Mouse (Mus musculus) hindbrain, embryonic 11.5 days (tissue): Measurements from ENCODE around the gene Cdan1. TPM values are rescaled to one million over a fixed set of nuclear protein-coding genes. Genes with fewer than 3 reads are reported as not detected.
"Not testable (repeated sequence)": the region's sequence is repeated elsewhere in the genome, so short reads cannot be mapped to it uniquely, and the experiment has no call there.

ENCODE experiments used
- ATAC-seq: fragments of 200-750 bp; cut with Nextera tagmentation; 2 replicates; pipeline ENCODE4 v1.8.0; 2017; ENCODE audit warnings: mild to moderate bottlenecking, moderate TSS enrichment, moderate library complexity; ENCODE audit not compliant: low FRiP score
- DNase-seq: peaks from one replicate; pipeline ENCODE4 v3.0.0-alpha.2; 2015; ENCODE audit warnings: low spot score
- H3K27ac ChIP-seq: fragments of 300-500 bp; sonication (generic); 2 replicates; pipeline ENCODE4 v1.5.1; 2014; ENCODE audit warnings: mild to moderate bottlenecking, low read depth, low read length
- H3K27me3 ChIP-seq: fragments of 300-500 bp; sonication (generic); 2 replicates; pipeline ENCODE4 v1.6.1; 2014; ENCODE audit warnings: mild to moderate bottlenecking, low read length, moderate library complexity, mixed read lengths; ENCODE audit not compliant: control insufficient read depth, insufficient read depth
- H3K36me3 ChIP-seq: fragments of 300-500 bp; sonication (generic); 2 replicates; pipeline ENCODE4 v1.6.1; 2014; ENCODE audit warnings: mild to moderate bottlenecking, low read length, moderate library complexity, mixed read lengths; ENCODE audit not compliant: control insufficient read depth, insufficient read depth
- H3K4me1 ChIP-seq: fragments of 300-500 bp; sonication (generic); replicated peaks from 2 replicates; pipeline ENCODE4 v1.6.1; 2014; ENCODE audit warnings: low read length, mixed read lengths; ENCODE audit not compliant: control insufficient read depth, insufficient read depth
- H3K4me2 ChIP-seq: fragments of 300-500 bp; sonication (generic); replicated peaks from 2 replicates; pipeline ENCODE4 v1.6.1; 2014; ENCODE audit warnings: mild to moderate bottlenecking, low read depth, low read length
- H3K4me3 ChIP-seq: fragments of 300-500 bp; sonication (generic); 2 replicates; pipeline ENCODE4 v1.5.1; 2014; ENCODE audit warnings: low read depth, low read length
- H3K9ac ChIP-seq: fragments of 300-500 bp; sonication (generic); 2 replicates; pipeline ENCODE4 v1.6.1; 2014; ENCODE audit warnings: low read depth, low read length
- H3K9me3 ChIP-seq: fragments of 300-500 bp; sonication (generic); 2 replicates; pipeline ENCODE4 v1.6.1; 2016; ENCODE audit warnings: low read length; ENCODE audit not compliant: control insufficient read depth
- WGBS: fragments of 180-500 bp; shearing (Covaris S2); extraction: QIAGEN DNeasy Blood & Tissue Kit; methylation state at CpG from one replicate; pipeline ENCODE4 v1.1.7; 2014; 5-methylcytosine and 5-hydroxymethylcytosine counted together
- polyA plus RNA-seq: library from polyadenylated mRNA; unstranded; fragments of >200 nt; fragmentation: Nextera tagmentation; extraction: Ambion mirVana; gene quantifications from 2 replicates; pipeline ENCODE4 v1.2.1, GENCODE M21; 2014

Cdan1 gene
- polyA plus RNA-seq, 1 experiment from 2014 or later = 7.1 TPM

DNA sequence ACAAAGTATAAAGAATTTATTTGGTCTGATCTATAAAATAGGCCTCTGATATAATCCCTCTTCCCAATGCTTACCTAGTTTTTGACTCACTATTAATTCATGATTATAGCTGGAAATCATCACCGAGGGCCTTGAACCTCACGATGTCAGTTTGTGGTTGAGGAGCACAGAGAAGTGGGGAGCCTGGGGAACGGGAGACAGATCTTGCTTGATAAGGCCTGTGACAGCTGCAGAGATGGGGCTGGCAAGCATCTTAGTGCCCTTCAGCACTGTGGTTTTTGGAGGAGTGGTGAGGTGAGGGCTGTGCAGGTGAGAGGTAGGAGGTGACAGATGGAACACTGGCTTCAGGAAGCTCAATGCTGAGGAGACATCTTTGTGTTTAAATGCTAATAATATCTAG is 139.8 kb downstream of the Cdan1 start:
- ATAC-seq (no peak), DNase-seq (no peak)
- Histone ChIP-seq H3K9me3 (no peaks in the 10 kb centered on the region), H3K4me2 (no peak overlapping the region), H3K9ac (no peak overlapping the region), H3K36me3 (0 out of 2 replicates have a peak, but pooled peaks cover 2% of the 10 kb centered on the region), H3K4me1 (no peaks in the 10 kb centered on the region), H3K4me3 (no peak overlapping the region), H3K27ac (no peak overlapping the region), H3K27me3 (no peaks in the 10 kb centered on the region)
- WGBS = 96% methylated on average over 3 of the region's 3 CpGs

DNA sequence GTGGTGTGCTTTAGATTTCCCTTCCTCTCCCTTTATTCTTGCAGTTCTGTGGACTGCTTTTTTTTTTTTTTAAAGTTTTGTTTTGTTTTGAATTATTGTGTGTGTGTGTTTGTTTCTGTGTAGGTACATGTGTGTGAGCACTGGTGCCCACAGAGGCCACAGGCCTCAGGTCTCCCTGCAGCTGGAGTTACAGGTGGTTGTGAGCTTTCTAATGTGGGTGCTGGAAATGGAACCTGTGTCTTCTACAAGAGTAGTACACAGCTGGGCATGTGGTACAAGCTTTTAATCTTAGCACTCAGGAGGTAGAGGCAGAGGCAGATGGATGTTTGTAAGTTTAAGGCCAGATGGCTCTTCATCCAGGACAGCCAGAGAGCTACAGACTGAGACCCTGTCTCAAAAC is 142.9 kb downstream of the Cdan1 start:
- no peak overlapping the region for H3K27ac ChIP-seq
- H3K36me3 ChIP-seq = no peaks in the 10 kb centered on the region
- no peak overlapping the region for H3K9ac ChIP-seq
- H3K4me2 ChIP-seq = no peak overlapping the region
- H3K4me3 ChIP-seq = no peak overlapping the region
- H3K27me3 ChIP-seq = no peaks in the 10 kb centered on the region
- no peaks in the 10 kb centered on the region for H3K4me1 ChIP-seq
- DNase-seq = no peak
- no peaks in the 10 kb centered on the region for H3K9me3 ChIP-seq
- ATAC-seq = no peak

DNA sequence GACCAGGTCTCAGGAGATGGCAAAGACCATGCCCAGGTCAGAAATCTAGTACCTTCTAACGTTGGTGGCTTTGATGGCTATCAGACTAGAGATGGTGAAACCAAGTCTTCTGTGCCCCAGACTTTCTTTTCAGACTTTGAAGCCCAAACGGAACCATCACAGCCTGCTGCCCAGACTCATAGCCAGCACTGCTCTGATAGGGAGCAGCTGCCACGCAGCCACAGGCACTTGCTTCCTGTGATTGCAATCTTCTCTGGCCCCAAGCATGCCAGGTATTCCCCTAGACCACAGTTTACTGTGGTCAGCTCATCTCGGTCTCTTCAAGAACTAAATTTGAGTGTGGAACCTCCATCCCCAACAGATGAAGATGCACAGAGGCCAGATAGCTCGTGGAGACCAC is 147.3 kb downstream of the Cdan1 start:
- 81% methylated on average over 5 of the region's 5 CpGs for WGBS
- no peak overlapping the region for H3K9ac ChIP-seq
- H3K27ac ChIP-seq = no peak overlapping the region
- no peaks in the 10 kb centered on the region for H3K4me1 ChIP-seq
- no peaks in the 10 kb centered on the region for H3K27me3 ChIP-seq
- no peaks in the 10 kb centered on the region for H3K9me3 ChIP-seq
- H3K4me3 ChIP-seq = no peak overlapping the region
- ATAC-seq (no peak), DNase-seq (no peak)
- peaks cover 2% of the 10 kb centered on the region; the same call in 1 of the 2 replicates for H3K36me3 ChIP-seq
- H3K4me2 ChIP-seq = no peak overlapping the region

DNA sequence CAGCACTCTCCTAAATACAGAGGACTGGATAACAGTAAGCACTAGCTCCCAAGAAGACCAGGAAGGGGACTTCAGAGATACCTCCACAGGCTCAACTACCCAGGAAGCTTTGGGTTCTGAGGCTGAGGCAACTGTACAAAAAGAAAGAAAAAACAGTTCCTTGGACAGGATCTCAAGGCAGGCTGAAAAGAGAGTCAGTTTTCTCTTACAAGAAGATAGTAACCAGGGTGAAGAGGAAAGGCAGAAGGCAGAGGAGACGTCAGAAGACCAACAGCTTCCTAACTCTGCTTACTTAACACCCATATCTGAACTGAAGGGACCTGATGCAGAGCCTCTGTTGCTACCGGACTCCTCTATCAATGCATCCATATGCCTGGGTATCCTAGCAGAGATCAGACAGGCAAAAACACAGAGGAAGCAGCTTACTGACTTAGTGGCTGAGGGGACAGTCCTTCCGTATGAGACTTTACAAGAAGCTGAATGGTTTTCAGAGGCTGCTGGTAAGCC is 149.5 kb downstream of the Cdan1 start:
- no peaks in the 10 kb centered on the region for H3K27me3 ChIP-seq
- peaks cover 2% of the 10 kb centered on the region; the same call in 1 of the 2 replicates for H3K36me3 ChIP-seq
- ATAC-seq (no peak), DNase-seq (no peak)
- WGBS = 84% methylated on average over 3 of the region's 3 CpGs
- H3K9ac ChIP-seq = no peak overlapping the region
- H3K9me3 ChIP-seq = no peaks in the 10 kb centered on the region
- H3K4me1 ChIP-seq = no peaks in the 10 kb centered on the region
- H3K27ac ChIP-seq = no peak overlapping the region
- no peak overlapping the region for H3K4me2 ChIP-seq
- H3K4me3 ChIP-seq = no peak overlapping the region

DNA sequence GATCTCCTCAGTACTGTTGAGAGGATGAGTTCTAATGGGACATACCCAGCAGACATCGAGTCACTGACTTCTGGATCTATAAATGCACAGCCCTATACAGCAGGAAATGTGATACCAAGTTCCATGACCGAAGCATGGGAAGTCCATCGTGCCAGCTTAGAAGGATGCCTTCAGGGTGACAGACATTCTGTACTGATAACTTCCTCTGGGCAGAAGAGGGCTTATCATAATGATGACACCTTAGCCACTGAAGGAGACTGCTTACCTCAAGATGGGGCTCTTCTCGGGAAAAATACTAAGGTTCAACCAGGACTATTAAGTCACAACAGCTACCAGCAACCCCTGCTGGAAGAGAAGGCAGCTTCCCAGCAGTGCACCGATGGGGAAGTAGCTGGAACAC is 152.2 kb downstream of the Cdan1 start:
- no peak overlapping the region for H3K27ac ChIP-seq
- ATAC-seq = no peak
- H3K36me3 ChIP-seq = peaks cover 2% of the 10 kb centered on the region; the same call in 1 of the 2 replicates
- 81% methylated on average over 5 of the region's 5 CpGs for WGBS
- no peaks in the 10 kb centered on the region for H3K9me3 ChIP-seq
- H3K4me3 ChIP-seq = no peak overlapping the region
- H3K9ac ChIP-seq = no peak overlapping the region
- no peaks in the 10 kb centered on the region for H3K4me1 ChIP-seq
- no peak for DNase-seq
- no peaks in the 10 kb centered on the region for H3K27me3 ChIP-seq
- no peak overlapping the region for H3K4me2 ChIP-seq

DNA sequence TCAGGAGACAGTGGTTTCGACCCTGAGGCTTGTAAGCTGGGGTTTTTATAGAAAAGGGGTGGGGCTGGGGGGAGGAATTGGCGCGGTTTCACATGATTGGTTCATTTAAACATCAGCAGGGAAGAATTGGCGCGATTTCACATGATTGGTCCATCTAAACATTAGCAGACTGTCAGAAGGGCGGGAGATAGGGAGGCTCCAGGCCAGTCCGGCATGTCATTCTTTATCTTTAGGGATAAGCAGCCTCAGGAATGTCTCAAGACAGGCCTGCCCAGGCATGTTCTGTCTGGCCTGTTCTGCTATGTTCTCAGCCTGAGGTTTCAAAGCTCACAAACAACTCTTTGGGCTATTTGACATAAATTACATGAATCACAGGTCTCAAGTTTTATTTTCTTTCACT is 168.8 kb downstream of the Cdan1 start:
- not testable (repeated sequence) for ATAC-seq, H3K9me3 ChIP-seq, H3K36me3 ChIP-seq, H3K4me2 ChIP-seq, H3K27me3 ChIP-seq, H3K4me3 ChIP-seq, DNase-seq, H3K9ac ChIP-seq, H3K27ac ChIP-seq, H3K4me1 ChIP-seq
- WGBS = 87% methylated on average over 7 of the region's 7 CpGs

DNA sequence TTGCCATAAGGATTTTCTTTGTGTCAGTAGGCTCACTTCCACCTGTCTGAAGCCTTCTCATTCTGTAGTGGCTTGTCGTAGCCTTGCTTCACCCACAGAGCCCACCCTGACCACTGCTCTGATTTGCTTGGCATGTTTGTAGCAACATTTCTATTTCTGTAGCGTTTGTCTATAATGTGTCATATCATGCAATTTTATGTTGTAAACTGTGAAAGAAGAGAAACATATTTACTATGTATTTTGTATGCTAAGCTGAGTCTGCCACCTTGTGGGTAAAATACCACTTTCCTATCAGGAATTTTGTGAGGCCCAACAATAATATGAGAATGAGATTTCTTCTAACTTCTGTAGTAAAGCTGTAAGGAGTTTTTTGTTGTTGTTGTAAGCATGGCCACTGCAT is 179.7 kb downstream of the Cdan1 start:
- Histone ChIP-seq H3K4me2 (no peak overlapping the region), H3K36me3 (no peaks in the 10 kb centered on the region), H3K4me1 (no peaks in the 10 kb centered on the region), H3K27ac (no peak overlapping the region), H3K27me3 (no peaks in the 10 kb centered on the region), H3K9ac (no peak overlapping the region), H3K9me3 (no peaks in the 10 kb centered on the region), H3K4me3 (no peak overlapping the region)
- ATAC-seq = no peak
- WGBS = 88% methylated on average over 2 of the region's 2 CpGs
- no peak for DNase-seq

DNA sequence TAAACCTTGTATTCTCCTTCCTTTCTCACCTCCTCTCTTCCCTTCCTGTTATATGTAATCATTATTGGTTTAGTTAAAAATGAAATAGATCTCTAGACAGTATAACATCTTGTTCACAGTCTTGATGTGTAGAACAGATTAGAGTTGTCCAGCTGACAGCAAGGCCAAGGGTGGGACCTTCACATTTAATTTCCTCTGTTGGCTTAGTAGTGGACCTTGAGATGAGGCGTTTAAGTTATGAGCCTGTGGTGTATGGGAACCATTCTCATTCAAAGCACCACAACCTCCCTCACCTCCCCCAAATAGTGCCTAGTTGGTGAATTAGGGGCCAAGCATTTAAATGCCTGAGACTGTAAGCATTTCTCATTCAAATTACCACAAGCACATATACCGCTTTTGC is 182.5 kb downstream of the Cdan1 start:
- H3K27me3 ChIP-seq = no peaks in the 10 kb centered on the region
- no peak overlapping the region for H3K4me3 ChIP-seq
- H3K36me3 ChIP-seq = no peaks in the 10 kb centered on the region
- H3K4me1 ChIP-seq = no peaks in the 10 kb centered on the region
- 92% methylated on average over 2 of the region's 2 CpGs for WGBS
- ATAC-seq (no peak), DNase-seq (no peak)
- no peaks in the 10 kb centered on the region for H3K9me3 ChIP-seq
- no peak overlapping the region for H3K4me2 ChIP-seq
- no peak overlapping the region for H3K9ac ChIP-seq
- H3K27ac ChIP-seq = no peak overlapping the region
